Mouse (Mus musculus): Measurements from ENCODE around the gene Rgmb. TPM values are rescaled to one million over a fixed set of nuclear protein-coding genes. Genes with fewer than 3 reads are reported as not detected.

The Rgmb gene
- total and polyA plus RNA-seq, 3 experiments: 0.27 TPM; not detected in 2

DNA sequence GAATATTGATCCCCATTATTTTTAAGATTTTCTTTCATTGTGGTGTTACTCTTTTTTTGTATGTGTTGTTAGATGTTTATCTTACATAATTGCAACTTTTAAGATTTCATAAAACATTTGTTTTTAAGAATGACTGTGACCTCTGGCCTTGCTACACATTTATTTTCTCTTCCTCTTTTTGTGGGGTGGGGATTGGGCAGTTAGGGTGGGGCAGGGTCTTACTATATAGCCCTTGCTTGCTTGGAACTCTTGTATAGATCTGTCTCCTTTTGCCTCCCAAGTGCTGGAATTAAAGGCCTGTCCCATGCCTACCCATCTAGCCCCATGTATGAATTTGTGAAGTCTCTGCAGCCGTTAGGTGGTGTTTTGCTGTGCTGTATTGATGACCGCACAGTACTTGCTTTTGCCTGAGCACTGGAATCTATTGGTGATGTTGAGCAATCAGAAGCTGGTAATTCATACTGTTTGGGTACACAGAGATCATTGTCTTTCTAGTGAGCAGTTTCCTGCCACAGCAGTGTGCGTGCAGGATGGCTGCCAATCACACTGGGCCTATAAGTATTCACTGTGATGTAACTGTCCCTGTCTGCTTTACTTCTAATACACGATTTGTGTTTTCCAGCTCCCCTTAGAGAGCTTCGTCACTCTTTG, 56.1 kb downstream of the Rgmb start:
- no peak overlapping the region for H3K4me3 ChIP-seq (ENCODE audit: low read depth, low read length)
- H3K9me3 ChIP-seq (replicated peaks): no peaks in the 10 kb centered on the region
- no peaks in the 10 kb centered on the region for H3K27me3 ChIP-seq (ENCODE audit: insufficient read depth, low read length)
- H3K36me3 ChIP-seq (replicated peaks): peaks cover 21% of the 10 kb centered on the region
- ATAC-seq (ENCODE audit: extremely low read depth, insufficient number of reproducible peaks, low FRiP score, poor library complexity, severe bottlenecking): no peak
- DNase-seq (ENCODE audit: low spot score): no peak
- no peak for TF ChIP-seq GATA2 (IDR thresholded peaks at IDR 0.05; ENCODE audit: borderline replicate concordance, low read depth, low read length)
- TF ChIP-seq POLR2AphosphoS5 (IDR thresholded peaks at IDR 0.05; ENCODE audit: insufficient replicate concordance, low read depth, low read length): no peak
- TF ChIP-seq CTCF (IDR thresholded peaks at IDR 0.05; ENCODE audit: low read depth, low read length): no peak
- TF ChIP-seq TAL1 (conservative IDR thresholded peaks at IDR 0.05; ENCODE audit: low read depth, low read length): no peak
- no peak for TF ChIP-seq GATA1 (IDR thresholded peaks at IDR 0.05; ENCODE audit: borderline replicate concordance, low read length)
- H3K4me1 ChIP-seq (ENCODE audit: insufficient read depth, low read depth, low read length): 0 out of 2 replicates have a peak, but pooled peaks cover 4% of the 10 kb centered on the region

DNA sequence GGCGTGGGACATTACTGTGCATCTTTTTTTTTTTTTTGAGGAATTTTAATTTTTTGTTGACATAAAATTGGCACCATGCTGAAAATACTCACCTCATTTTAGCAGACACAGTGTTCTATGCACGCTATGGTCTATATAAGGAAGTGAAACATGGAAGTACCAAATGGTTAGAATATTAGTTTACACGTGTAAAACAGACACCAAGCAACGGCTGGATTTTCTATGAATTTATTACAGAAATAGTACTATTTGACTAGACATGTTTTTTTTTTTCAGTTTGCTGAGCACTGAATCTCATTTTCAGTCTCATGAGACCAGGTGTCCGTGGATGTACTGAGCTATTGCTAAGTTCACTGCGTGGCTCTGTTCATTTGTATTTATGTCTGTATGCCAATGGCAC, 56.9 kb downstream of the Rgmb start:
- ATAC-seq (ENCODE audit: extremely low read depth, insufficient number of reproducible peaks, low FRiP score, poor library complexity, severe bottlenecking) (no peak), DNase-seq (ENCODE audit: low spot score) (no peak)
- peaks cover 28% of the 10 kb centered on the region for H3K36me3 ChIP-seq (replicated peaks)
- 0 out of 2 replicates have a peak, but pooled peaks cover 4% of the 10 kb centered on the region for H3K4me1 ChIP-seq (ENCODE audit: insufficient read depth, low read depth, low read length)
- no peaks in the 10 kb centered on the region for H3K9me3 ChIP-seq (replicated peaks)
- TF ChIP-seq POLR2AphosphoS5 (IDR thresholded peaks at IDR 0.05; ENCODE audit: insufficient replicate concordance, low read depth, low read length): no peak
- TF ChIP-seq TAL1 (conservative IDR thresholded peaks at IDR 0.05; ENCODE audit: low read depth, low read length): no peak
- no peaks in the 10 kb centered on the region for H3K27me3 ChIP-seq (ENCODE audit: insufficient read depth, low read length)
- no peak overlapping the region for H3K4me3 ChIP-seq (ENCODE audit: low read depth, low read length)

DNA sequence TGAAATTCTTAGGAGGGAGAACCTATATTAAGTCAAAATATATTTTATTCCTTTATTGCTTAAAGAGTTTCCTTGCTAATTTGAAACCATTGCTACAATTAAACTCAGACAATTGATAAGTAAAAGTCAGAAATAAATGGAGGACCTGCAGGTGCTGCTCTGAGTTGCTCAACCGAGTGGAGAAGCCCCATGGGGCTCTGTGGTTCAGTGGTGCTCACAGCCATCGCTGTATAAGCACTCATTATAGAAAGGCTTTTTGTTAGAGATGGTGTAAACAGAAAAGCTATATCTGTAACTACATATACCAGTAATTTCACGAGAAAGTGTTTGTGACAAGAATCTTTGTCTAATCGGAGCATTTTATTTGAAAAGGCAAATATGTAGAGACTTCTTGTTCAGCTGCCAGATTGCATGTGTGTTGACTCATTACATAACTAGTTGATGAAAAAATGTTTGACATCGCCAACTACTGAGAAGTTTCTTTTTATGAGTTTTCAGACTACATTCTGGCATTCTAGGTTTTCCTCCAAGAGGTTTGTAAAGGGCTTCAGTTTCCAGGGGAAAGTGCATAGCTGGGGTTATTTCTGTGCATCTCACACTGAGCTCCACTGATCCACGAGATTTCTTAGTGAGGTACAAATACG, 61.6 kb downstream of the Rgmb start:
- DNase-seq (ENCODE audit: low spot score) (no peak), ATAC-seq (ENCODE audit: extremely low read depth, insufficient number of reproducible peaks, low FRiP score, poor library complexity, severe bottlenecking) (no peak)
- H3K9me3 ChIP-seq (replicated peaks): no peaks in the 10 kb centered on the region
- TF ChIP-seq GATA1 (IDR thresholded peaks at IDR 0.05; ENCODE audit: borderline replicate concordance, low read length) (no peak), CTCF (IDR thresholded peaks at IDR 0.05; ENCODE audit: low read depth, low read length) (no peak), TAL1 (conservative IDR thresholded peaks at IDR 0.05; ENCODE audit: low read depth, low read length) (no peak), GATA2 (IDR thresholded peaks at IDR 0.05; ENCODE audit: borderline replicate concordance, low read depth, low read length) (no peak), POLR2AphosphoS5 (IDR thresholded peaks at IDR 0.05; ENCODE audit: insufficient replicate concordance, low read depth, low read length) (no peak)
- no peaks in the 10 kb centered on the region for H3K4me1 ChIP-seq (ENCODE audit: insufficient read depth, low read depth, low read length)
- H3K36me3 ChIP-seq (replicated peaks): peaks cover 68% of the 10 kb centered on the region
- H3K4me3 ChIP-seq (ENCODE audit: low read depth, low read length): no peak overlapping the region
- no peaks in the 10 kb centered on the region for H3K27me3 ChIP-seq (ENCODE audit: insufficient read depth, low read length)

- no peak for TF ChIP-seq CTCF (IDR thresholded peaks at IDR 0.05; ENCODE audit: low read depth, low read length)
- no peak for TF ChIP-seq GATA1 (IDR thresholded peaks at IDR 0.05; ENCODE audit: borderline replicate concordance, low read length)
- TF ChIP-seq POLR2AphosphoS5 (IDR thresholded peaks at IDR 0.05; ENCODE audit: insufficient replicate concordance, low read depth, low read length): no peak
- TF ChIP-seq GATA2 (IDR thresholded peaks at IDR 0.05; ENCODE audit: borderline replicate concordance, low read depth, low read length): no peak
- Histone ChIP-seq H3K4me1 (ENCODE audit: insufficient read depth, low read depth, low read length) (peaks cover 15% of the 10 kb centered on the region), H3K27me3 (ENCODE audit: insufficient read depth, low read length) (no peaks in the 10 kb centered on the region), H3K9me3 (replicated peaks) (no peaks in the 10 kb centered on the region), H3K4me3 (ENCODE audit: low read depth, low read length) (no peak overlapping the region), H3K36me3 (replicated peaks) (peaks cover 77% of the 10 kb centered on the region)
- DNase-seq (ENCODE audit: low spot score) (no peak), ATAC-seq (ENCODE audit: extremely low read depth, insufficient number of reproducible peaks, low FRiP score, poor library complexity, severe bottlenecking) (no peak)
Measured at GRCm38 (mm10) chr17:15761191-15761590, 69.6 kb downstream of the Rgmb start.

Other genes with a start within 250 kb of the Rgmb start
- 75.3 and 75.6 TPM in 2 replicates for gene Chd1, start 126.1 kb downstream of the Rgmb start, total RNA-seq (2014; fragmentation: Nextera tagmentation)
- 47.9 and 56.9 TPM in 2 replicates for gene Chd1, start 126.1 kb downstream of the Rgmb start, total RNA-seq (2017)
- gene Chd1, start 126.1 kb downstream of the Rgmb start, polyA plus RNA-seq (2012): 67.3 and 83.8 TPM in 2 replicates